Mouse (Mus musculus) erythroblast, embryonic 14.5 days (primary cell): ENCODE measurements around the gene Lgals7. TPM values are rescaled to one million over a fixed set of nuclear protein-coding genes. Genes with fewer than 3 reads are reported as not detected.

Experiments used
- H3K27me3 ChIP-seq: 2 replicates; pipeline ENCODE4 v1.6.1; 2012; ENCODE audit warnings: inconsistent platforms; ENCODE audit not compliant: control insufficient read depth
- H3K36me3 ChIP-seq: 2 replicates; pipeline ENCODE4 v1.6.1; 2012; ENCODE audit warnings: mild to moderate bottlenecking, inconsistent platforms; ENCODE audit not compliant: control insufficient read depth
- H3K4me1 ChIP-seq: 2 replicates; pipeline ENCODE4 v1.6.1; 2012; ENCODE audit warnings: inconsistent platforms; ENCODE audit not compliant: control insufficient read depth
- H3K4me3 ChIP-seq: replicated peaks from 2 replicates; pipeline ENCODE3; 2012; ENCODE audit warnings: moderate library complexity, mild to moderate bottlenecking, inconsistent platforms
- H3K9me3 ChIP-seq: 2 replicates; pipeline ENCODE4 v1.6.1; 2012; ENCODE audit warnings: low read length, inconsistent platforms, mixed read lengths; ENCODE audit not compliant: control insufficient read depth
- GATA1 ChIP-seq: IDR thresholded peaks from 2 replicates; pipeline ENCODE4 v1.6.1; 2012; ENCODE audit warnings: low read length, inconsistent platforms, mixed read lengths
- TAL1 ChIP-seq: IDR thresholded peaks from 3 replicates; pipeline ENCODE4 v1.6.1; 2012; ENCODE audit warnings: low read length, inconsistent platforms, mixed read lengths
- polyA plus RNA-seq: library from polyadenylated mRNA; stranded (reverse); fragments of >175 nt; gene quantifications from 2 replicates; pipeline ENCODE4 v1.2.3, GENCODE M21; 2012

Lgals7 gene
- polyA plus RNA-seq: not detected in 2 replicates

- Histone ChIP-seq H3K27me3 (no peaks in the 10 kb centered on the region), H3K4me3 (no peak within 1 kb of the TSS), H3K36me3 (no peaks in the 10 kb centered on the region), H3K4me1 (peaks cover 35% of the 10 kb centered on the region), H3K9me3 (peaks cover 9% of the 10 kb centered on the region)
- no peak for TF ChIP-seq TAL1
- no peak for TF ChIP-seq GATA1
These were observed at the start of gene Lgals7 for GRCm38 (mm10) chr7:28863540-28863939. TSS of gene Lgals7 (plus strand) at chr7:28863853.

- no peak overlapping the region for H3K4me3 ChIP-seq
- no peaks in the 10 kb centered on the region for H3K9me3 ChIP-seq
- peaks cover 79% of the 10 kb centered on the region for H3K4me1 ChIP-seq
- peaks cover 78% of the 10 kb centered on the region for H3K36me3 ChIP-seq
- H3K27me3 ChIP-seq: no peaks in the 10 kb centered on the region
- TF ChIP-seq GATA1 (no peak), TAL1 (no peak)
These were observed 49.2 kb upstream of the Lgals7 start for GRCm38 (mm10) chr7:28814306-28815034.

- Histone ChIP-seq H3K27me3 (no peaks in the 10 kb centered on the region), H3K9me3 (no peaks in the 10 kb centered on the region), H3K36me3 (peaks cover 85% of the 10 kb centered on the region), H3K4me1 (peaks cover 79% of the 10 kb centered on the region), H3K4me3 (no peak overlapping the region)
- TF ChIP-seq TAL1 (no peak), GATA1 (no peak)
These were observed 48.4 kb upstream of the Lgals7 start for GRCm38 (mm10) chr7:28815230-28815629.

- Histone ChIP-seq H3K36me3 (peaks cover 95% of the 10 kb centered on the region), H3K27me3 (no peaks in the 10 kb centered on the region), H3K4me3 (no peak overlapping the region), H3K9me3 (no peaks in the 10 kb centered on the region), H3K4me1 (peaks cover 85% of the 10 kb centered on the region)
- no peak for TF ChIP-seq GATA1
- no peak for TF ChIP-seq TAL1
These were observed 47.5 kb upstream of the Lgals7 start for GRCm38 (mm10) chr7:28816201-28816600.

GRCm38 (mm10) chr7:28816920-28817319, 46.7 kb upstream of the Lgals7 start:
- H3K36me3 ChIP-seq: peaks cover 100% of the 10 kb centered on the region
- peaks cover 84% of the 10 kb centered on the region for H3K4me1 ChIP-seq
- no peak overlapping the region for H3K4me3 ChIP-seq
- no peaks in the 10 kb centered on the region for H3K9me3 ChIP-seq
- no peaks in the 10 kb centered on the region for H3K27me3 ChIP-seq
- TF ChIP-seq GATA1 (no peak), TAL1 (no peak)

- Histone ChIP-seq H3K4me1 (peaks cover 82% of the 10 kb centered on the region), H3K4me3 (no peak overlapping the region), H3K9me3 (no peaks in the 10 kb centered on the region), H3K36me3 (peaks cover 100% of the 10 kb centered on the region), H3K27me3 (no peaks in the 10 kb centered on the region)
- no peak for TF ChIP-seq GATA1
These were observed 46.1 kb upstream of the Lgals7 start for GRCm38 (mm10) chr7:28817524-28817923.

- no peak overlapping the region for H3K4me3 ChIP-seq
- peaks cover 100% of the 10 kb centered on the region for H3K36me3 ChIP-seq
- no peaks in the 10 kb centered on the region for H3K9me3 ChIP-seq
- TF ChIP-seq TAL1 (no peak), GATA1 (no peak)
- H3K4me1 ChIP-seq: peaks cover 78% of the 10 kb centered on the region
- H3K27me3 ChIP-seq: no peaks in the 10 kb centered on the region
These were observed 45.7 kb upstream of the Lgals7 start for GRCm38 (mm10) chr7:28817957-28818356.

GRCm38 (mm10) chr7:28818436-28818835, 45.2 kb upstream of the Lgals7 start:
- H3K4me3 ChIP-seq: no peak overlapping the region
- TF ChIP-seq GATA1 (no peak), TAL1 (no peak)
- no peaks in the 10 kb centered on the region for H3K9me3 ChIP-seq
- peaks cover 100% of the 10 kb centered on the region for H3K36me3 ChIP-seq
- no peaks in the 10 kb centered on the region for H3K27me3 ChIP-seq
- peaks cover 77% of the 10 kb centered on the region for H3K4me1 ChIP-seq

- Histone ChIP-seq H3K9me3 (no peaks in the 10 kb centered on the region), H3K4me1 (peaks cover 73% of the 10 kb centered on the region), H3K4me3 (no peak overlapping the region), H3K27me3 (no peaks in the 10 kb centered on the region), H3K36me3 (peaks cover 96% of the 10 kb centered on the region)
- TF ChIP-seq GATA1: no peak
- peak; percentile 24; the same call in 1 of the 3 replicates for TF ChIP-seq TAL1
These were observed 44.7 kb upstream of the Lgals7 start for GRCm38 (mm10) chr7:28818861-28819452.

GRCm38 (mm10) chr7:28819571-28819970, 44.1 kb upstream of the Lgals7 start:
- Histone ChIP-seq H3K9me3 (no peaks in the 10 kb centered on the region), H3K27me3 (no peaks in the 10 kb centered on the region), H3K36me3 (peaks cover 90% of the 10 kb centered on the region), H3K4me1 (peaks cover 69% of the 10 kb centered on the region), H3K4me3 (no peak overlapping the region)
- TF ChIP-seq GATA1 (no peak), TAL1 (no peak)
